Mouse (Mus musculus): Measurements from ENCODE around the gene Chst7. TPM values are rescaled to one million over a fixed set of nuclear protein-coding genes. Genes with fewer than 3 reads are reported as not detected.

Chst7 gene
- polyA plus RNA-seq, 1 experiment from 2014 or later: 2.3 TPM

- TF ChIP-seq CTCF (IDR thresholded peaks at IDR 0.05; ENCODE audit: low read depth): no peak
- no peak for ATAC-seq
- Histone ChIP-seq H3K4me1 (replicated peaks; ENCODE audit: control insufficient read depth, insufficient read depth, low read length) (no peaks in the 10 kb centered on the region), H3K4me3 (ENCODE audit: low read depth, low read length) (no peak overlapping the region), H3K9ac (ENCODE audit: low read depth, low read length) (no peak overlapping the region), H3K27ac (ENCODE audit: low read depth, low read length) (no peak overlapping the region), H3K36me3 (ENCODE audit: control insufficient read depth, insufficient read depth) (no peaks in the 10 kb centered on the region), H3K4me2 (replicated peaks; ENCODE audit: low read depth) (no peak overlapping the region), H3K27me3 (replicated peaks; ENCODE audit: control insufficient read depth, insufficient read depth, low read length) (no peaks in the 10 kb centered on the region), H3K9me3 (ENCODE audit: control insufficient read depth) (no peaks in the 10 kb centered on the region)
Observed at GRCm38 (mm10) chrX:20066636-20067035, 7.3 kb downstream of the Chst7 start.

- no peak overlapping the region for H3K27ac ChIP-seq (ENCODE audit: low read depth, low read length)
- ATAC-seq: no peak
- H3K27me3 ChIP-seq (replicated peaks; ENCODE audit: control insufficient read depth, insufficient read depth, low read length): no peaks in the 10 kb centered on the region
- TF ChIP-seq CTCF (IDR thresholded peaks at IDR 0.05; ENCODE audit: low read depth): no peak
- H3K4me3 ChIP-seq (ENCODE audit: low read depth, low read length): no peak overlapping the region
- WGBS: 63% methylated on average over 4 of the region's 4 CpGs
- no peak overlapping the region for H3K9ac ChIP-seq (ENCODE audit: low read depth, low read length)
- H3K9me3 ChIP-seq (ENCODE audit: control insufficient read depth): no peaks in the 10 kb centered on the region
- H3K36me3 ChIP-seq (ENCODE audit: control insufficient read depth, insufficient read depth): no peaks in the 10 kb centered on the region
- no peaks in the 10 kb centered on the region for H3K4me1 ChIP-seq (replicated peaks; ENCODE audit: control insufficient read depth, insufficient read depth, low read length)
- no peak overlapping the region for H3K4me2 ChIP-seq (replicated peaks; ENCODE audit: low read depth)
Observed at GRCm38 (mm10) chrX:20070196-20070595, 10.8 kb downstream of the Chst7 start.

GRCm38 (mm10) chrX:20117717-20118116, 58.4 kb downstream of the Chst7 start:
- no peak overlapping the region for H3K4me2 ChIP-seq (replicated peaks; ENCODE audit: low read depth)
- no peak overlapping the region for H3K4me3 ChIP-seq (ENCODE audit: low read depth, low read length)
- H3K9ac ChIP-seq (ENCODE audit: low read depth, low read length): no peak overlapping the region
- no peak overlapping the region for H3K27ac ChIP-seq (ENCODE audit: low read depth, low read length)
- H3K27me3 ChIP-seq (replicated peaks; ENCODE audit: control insufficient read depth, insufficient read depth, low read length): no peaks in the 10 kb centered on the region
- H3K9me3 ChIP-seq (ENCODE audit: control insufficient read depth): no peaks in the 10 kb centered on the region
- H3K36me3 ChIP-seq (ENCODE audit: control insufficient read depth, insufficient read depth): no peaks in the 10 kb centered on the region
- 74% methylated on average over 2 of the region's 2 CpGs for WGBS
- H3K4me1 ChIP-seq (replicated peaks; ENCODE audit: control insufficient read depth, insufficient read depth, low read length): no peaks in the 10 kb centered on the region
- no peak for TF ChIP-seq CTCF (IDR thresholded peaks at IDR 0.05; ENCODE audit: low read depth)
- no peak for ATAC-seq

- no peak overlapping the region for H3K9ac ChIP-seq (ENCODE audit: low read depth, low read length)
- no peaks in the 10 kb centered on the region for H3K36me3 ChIP-seq (ENCODE audit: control insufficient read depth, insufficient read depth)
- WGBS: 45% methylated on average over 2 of the region's 2 CpGs
- TF ChIP-seq CTCF (IDR thresholded peaks at IDR 0.05; ENCODE audit: low read depth): no peak
- ATAC-seq: no peak
- H3K27me3 ChIP-seq (replicated peaks; ENCODE audit: control insufficient read depth, insufficient read depth, low read length): no peaks in the 10 kb centered on the region
- no peak overlapping the region for H3K4me2 ChIP-seq (replicated peaks; ENCODE audit: low read depth)
- no peaks in the 10 kb centered on the region for H3K4me1 ChIP-seq (replicated peaks; ENCODE audit: control insufficient read depth, insufficient read depth, low read length)
- no peak overlapping the region for H3K27ac ChIP-seq (ENCODE audit: low read depth, low read length)
- no peak overlapping the region for H3K4me3 ChIP-seq (ENCODE audit: low read depth, low read length)
- no peaks in the 10 kb centered on the region for H3K9me3 ChIP-seq (ENCODE audit: control insufficient read depth)
Observed at GRCm38 (mm10) chrX:20125481-20125880, 66.1 kb downstream of the Chst7 start.

GRCm38 (mm10) chrX:20128951-20129350, 69.6 kb downstream of the Chst7 start:
- ATAC-seq: no peak
- H3K27me3 ChIP-seq (replicated peaks; ENCODE audit: control insufficient read depth, insufficient read depth, low read length): no peaks in the 10 kb centered on the region

GRCm38 (mm10) chrX:20129466-20129865, 70.1 kb downstream of the Chst7 start:
- no peak overlapping the region for H3K4me2 ChIP-seq (replicated peaks; ENCODE audit: low read depth)
- no peaks in the 10 kb centered on the region for H3K27me3 ChIP-seq (replicated peaks; ENCODE audit: control insufficient read depth, insufficient read depth, low read length)
- H3K9ac ChIP-seq (ENCODE audit: low read depth, low read length): no peak overlapping the region
- no peak for ATAC-seq
- H3K4me3 ChIP-seq (ENCODE audit: low read depth, low read length): no peak overlapping the region
- 88% methylated on average over 1 of the region's 1 CpGs for WGBS
- no peaks in the 10 kb centered on the region for H3K9me3 ChIP-seq (ENCODE audit: control insufficient read depth)
- H3K4me1 ChIP-seq (replicated peaks; ENCODE audit: control insufficient read depth, insufficient read depth, low read length): no peaks in the 10 kb centered on the region
- H3K36me3 ChIP-seq (ENCODE audit: control insufficient read depth, insufficient read depth): no peaks in the 10 kb centered on the region
- TF ChIP-seq CTCF (IDR thresholded peaks at IDR 0.05; ENCODE audit: low read depth): no peak
- H3K27ac ChIP-seq (ENCODE audit: low read depth, low read length): no peak overlapping the region

More at GRCm38 (mm10) chrX:20128951-20129350, 69.6 kb downstream of the Chst7 start:
- Histone ChIP-seq H3K9ac (ENCODE audit: low read depth, low read length) (no peak overlapping the region), H3K4me2 (replicated peaks; ENCODE audit: low read depth) (no peak overlapping the region), H3K4me3 (ENCODE audit: low read depth, low read length) (no peak overlapping the region), H3K27ac (ENCODE audit: low read depth, low read length) (no peak overlapping the region), H3K4me1 (replicated peaks; ENCODE audit: control insufficient read depth, insufficient read depth, low read length) (no peaks in the 10 kb centered on the region), H3K9me3 (ENCODE audit: control insufficient read depth) (no peaks in the 10 kb centered on the region), H3K36me3 (ENCODE audit: control insufficient read depth, insufficient read depth) (no peaks in the 10 kb centered on the region)
- TF ChIP-seq CTCF (IDR thresholded peaks at IDR 0.05; ENCODE audit: low read depth): no peak

Other genes starting within 250 kb of the Chst7 start
- 0.25 and 0.33 TPM in 2 replicates for gene Slc9a7, start 232.2 kb downstream of the Chst7 start, polyA plus RNA-seq (2015; fragmentation: Nextera tagmentation; extraction: Ambion mirVana)

All from intestine, postnatal 0 days (tissue).